Mouse (Mus musculus): ENCODE data around the gene Prrt1. TPM values are rescaled to one million over a fixed set of nuclear protein-coding genes. Genes with fewer than 3 reads are reported as not detected.

The Prrt1 gene
- polyA plus RNA-seq, 1 experiment from 2014 or later: 0.08 TPM

- WGBS: 69% methylated on average over 11 of the region's 11 CpGs
These were observed 45.3 kb downstream of the Prrt1 start for GRCm38 (mm10) chr17:34674524-34675204.

GRCm38 (mm10) chr17:34675205-34676092 is 46.1 kb downstream of the Prrt1 start:
- no peak for DNase-seq (ENCODE audit: low spot score)
- Histone ChIP-seq H3K36me3 (no peaks in the 10 kb centered on the region), H3K4me1 (peaks cover 22% of the 10 kb centered on the region), H3K9me3 (replicated peaks) (no peaks in the 10 kb centered on the region), H3K27ac (no peak overlapping the region), H3K27me3 (ENCODE audit: low read depth, poor library complexity, severe bottlenecking) (peaks cover 98% of the 10 kb centered on the region), H3K4me3 (no peak overlapping the region)
- 75% methylated on average over 13 of the region's 13 CpGs for WGBS

More at GRCm38 (mm10) chr17:34674524-34675204, 45.3 kb downstream of the Prrt1 start:
- no peak for DNase-seq (ENCODE audit: low spot score)
- Histone ChIP-seq H3K36me3 (no peaks in the 10 kb centered on the region), H3K27ac (no peak overlapping the region), H3K9me3 (replicated peaks) (no peaks in the 10 kb centered on the region), H3K4me3 (no peak overlapping the region), H3K27me3 (ENCODE audit: low read depth, poor library complexity, severe bottlenecking) (peaks cover 98% of the 10 kb centered on the region), H3K4me1 (peaks cover 19% of the 10 kb centered on the region)

GRCm38 (mm10) chr17:34676093-34676460 is 46.7 kb downstream of the Prrt1 start:
- Histone ChIP-seq H3K9me3 (replicated peaks) (no peaks in the 10 kb centered on the region), H3K4me1 (peaks cover 19% of the 10 kb centered on the region), H3K4me3 (no peak overlapping the region), H3K27me3 (ENCODE audit: low read depth, poor library complexity, severe bottlenecking) (peaks cover 98% of the 10 kb centered on the region), H3K27ac (no peak overlapping the region), H3K36me3 (no peaks in the 10 kb centered on the region)
- 80% methylated on average over 6 of the region's 6 CpGs for WGBS
- no peak for DNase-seq (ENCODE audit: low spot score)

DNA sequence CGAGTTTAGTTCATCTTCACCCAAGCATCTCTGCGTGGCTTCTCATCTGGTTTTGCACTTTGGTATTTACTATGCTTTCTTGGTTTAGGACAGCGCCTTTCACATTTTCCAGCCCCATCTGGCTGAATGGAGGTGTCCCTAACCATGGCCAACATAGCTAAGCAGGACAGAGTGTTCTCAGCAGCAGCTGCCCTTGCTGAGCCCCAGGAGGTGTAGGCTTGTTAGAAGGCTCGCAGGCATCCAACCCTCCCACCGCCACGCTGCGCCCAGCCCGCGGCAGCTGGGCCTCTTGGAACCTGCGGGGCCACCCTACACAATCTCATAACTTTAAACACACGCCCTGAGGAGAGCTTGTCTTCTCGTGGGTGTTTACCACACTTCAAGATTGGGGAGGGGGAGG is 47.3 kb downstream of the Prrt1 start:
- DNase-seq (ENCODE audit: low spot score): no peak
- WGBS: 80% methylated on average over 12 of the region's 12 CpGs
- H3K27ac ChIP-seq: no peak overlapping the region
- H3K9me3 ChIP-seq (replicated peaks): no peaks in the 10 kb centered on the region
- H3K4me3 ChIP-seq: no peak overlapping the region
- H3K4me1 ChIP-seq: peaks cover 13% of the 10 kb centered on the region
- H3K36me3 ChIP-seq: no peaks in the 10 kb centered on the region
- H3K27me3 ChIP-seq (ENCODE audit: low read depth, poor library complexity, severe bottlenecking): peaks cover 98% of the 10 kb centered on the region

DNA sequence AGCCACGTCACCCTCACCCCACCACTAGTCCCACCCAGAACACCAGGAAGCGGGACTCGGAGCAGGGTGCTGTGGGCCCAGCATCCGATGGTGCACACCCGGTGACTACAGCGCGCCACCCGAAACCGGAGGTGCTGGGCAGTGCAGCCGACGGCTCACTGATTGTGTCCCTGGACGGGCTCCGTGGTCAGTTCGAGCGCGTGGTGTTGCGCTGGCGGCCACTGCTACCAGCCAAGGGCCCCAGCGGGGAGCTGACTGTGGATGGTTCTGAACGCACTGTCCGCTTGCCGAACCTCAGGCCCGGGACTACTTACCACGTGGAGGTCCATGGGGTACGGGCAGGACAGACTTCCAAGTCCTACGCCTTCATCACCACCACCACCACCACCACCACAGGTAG is 50.9 kb downstream of the Prrt1 start:
- peaks cover 12% of the 10 kb centered on the region for H3K4me1 ChIP-seq
- H3K27me3 ChIP-seq (ENCODE audit: low read depth, poor library complexity, severe bottlenecking): peaks cover 70% of the 10 kb centered on the region

GRCm38 (mm10) chr17:34680621-34681020 is 51.3 kb downstream of the Prrt1 start:
- H3K36me3 ChIP-seq: no peaks in the 10 kb centered on the region
- WGBS: 79% methylated on average over 4 of the region's 4 CpGs
- H3K4me1 ChIP-seq: peaks cover 12% of the 10 kb centered on the region
- no peak for DNase-seq (ENCODE audit: low spot score)
- H3K4me3 ChIP-seq: no peak overlapping the region
- no peaks in the 10 kb centered on the region for H3K9me3 ChIP-seq (replicated peaks)
- H3K27ac ChIP-seq: no peak overlapping the region
- H3K27me3 ChIP-seq (ENCODE audit: low read depth, poor library complexity, severe bottlenecking): peaks cover 66% of the 10 kb centered on the region

More for the DNA sequence above, 50.9 kb downstream of the Prrt1 start:
- 85% methylated on average over 26 of the region's 26 CpGs for WGBS
- Histone ChIP-seq H3K9me3 (replicated peaks) (no peaks in the 10 kb centered on the region), H3K36me3 (no peaks in the 10 kb centered on the region), H3K27ac (no peak overlapping the region), H3K4me3 (no peak overlapping the region)
- DNase-seq (ENCODE audit: low spot score): no peak

- no peaks in the 10 kb centered on the region for H3K36me3 ChIP-seq
- H3K27me3 ChIP-seq (ENCODE audit: low read depth, poor library complexity, severe bottlenecking): peaks cover 60% of the 10 kb centered on the region
- no peak overlapping the region for H3K4me3 ChIP-seq
- no peaks in the 10 kb centered on the region for H3K9me3 ChIP-seq (replicated peaks)
- 77% methylated on average over 17 of the region's 17 CpGs for WGBS
- no peak for DNase-seq (ENCODE audit: low spot score)
- peaks cover 15% of the 10 kb centered on the region for H3K4me1 ChIP-seq
- H3K27ac ChIP-seq: no peak overlapping the region
These were observed 51.8 kb downstream of the Prrt1 start for GRCm38 (mm10) chr17:34681132-34681571.

DNA sequence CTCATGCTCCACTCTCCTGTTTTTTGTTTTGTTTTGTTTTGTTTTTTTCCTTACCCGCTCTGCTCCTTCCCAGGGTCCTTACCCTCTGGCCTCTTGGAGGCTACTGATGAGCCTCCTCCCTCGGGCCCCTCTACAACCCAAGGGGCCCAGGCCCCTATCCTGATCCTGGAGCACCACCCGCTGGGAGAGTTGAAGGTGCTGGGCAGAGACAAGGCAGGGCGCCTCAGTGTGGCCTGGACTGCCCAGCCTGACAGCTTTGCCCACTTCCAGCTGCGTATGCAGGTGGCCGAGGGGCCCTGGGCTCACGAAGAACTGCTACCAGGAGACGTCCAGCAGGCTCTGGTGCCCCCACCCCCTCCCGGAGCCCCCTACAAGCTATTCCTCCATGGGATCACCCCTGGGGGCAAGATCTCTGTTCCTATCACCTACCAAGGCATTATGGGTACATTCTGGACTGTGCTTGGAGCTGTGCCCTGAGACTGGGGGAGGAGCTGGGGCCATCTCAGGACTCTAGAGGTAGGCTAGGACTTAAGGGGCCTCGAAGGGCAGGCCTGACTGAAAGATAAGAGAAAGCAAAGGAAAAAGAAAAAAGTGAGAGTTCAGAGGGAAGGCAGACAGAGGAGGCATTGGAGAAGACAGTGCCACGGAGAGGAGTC is 52.7 kb downstream of the Prrt1 start:
- Histone ChIP-seq H3K4me3 (no peak overlapping the region), H3K36me3 (no peaks in the 10 kb centered on the region), H3K27ac (no peak overlapping the region), H3K27me3 (ENCODE audit: low read depth, poor library complexity, severe bottlenecking) (peaks cover 54% of the 10 kb centered on the region), H3K4me1 (peaks cover 15% of the 10 kb centered on the region), H3K9me3 (replicated peaks) (no peaks in the 10 kb centered on the region)
- DNase-seq (ENCODE audit: low spot score): no peak
- WGBS: 75% methylated on average over 11 of the region's 11 CpGs

Other genes with a start within 250 kb of the Prrt1 start
- gene BC051142, start 230.7 kb upstream of the Prrt1 start, polyA plus RNA-seq (2016; fragmentation: Nextera tagmentation; extraction: Ambion mirVana): 0.53 and 1.3 TPM in 2 replicates
- not detected in 2 replicates for gene Btnl4, start 152.2 kb upstream of the Prrt1 start, polyA plus RNA-seq (2016; fragmentation: Nextera tagmentation; extraction: Ambion mirVana)
- not detected in 2 replicates for gene Btnl6, start 112.2 kb upstream of the Prrt1 start, polyA plus RNA-seq (2016; fragmentation: Nextera tagmentation; extraction: Ambion mirVana)
- gene Notch4, start 65.3 kb upstream of the Prrt1 start, polyA plus RNA-seq (2016; fragmentation: Nextera tagmentation; extraction: Ambion mirVana): 6.4 and 8.2 TPM in 2 replicates
- 4.8 and 10.5 TPM in 2 replicates for gene Gpsm3, start 39.7 kb upstream of the Prrt1 start, polyA plus RNA-seq (2016; fragmentation: Nextera tagmentation; extraction: Ambion mirVana)
- 19.9 and 22.5 TPM in 2 replicates for gene Pbx2, start 38.3 kb upstream of the Prrt1 start, polyA plus RNA-seq (2016; fragmentation: Nextera tagmentation; extraction: Ambion mirVana)
- gene Ager, start 31.7 kb upstream of the Prrt1 start, polyA plus RNA-seq (2016; fragmentation: Nextera tagmentation; extraction: Ambion mirVana): 2.6 and 3.6 TPM in 2 replicates
- 149 and 162 TPM in 2 replicates for gene Rnf5, start 25.8 kb upstream of the Prrt1 start, polyA plus RNA-seq (2016; fragmentation: Nextera tagmentation; extraction: Ambion mirVana)
- gene Agpat1, start 25.3 kb upstream of the Prrt1 start, polyA plus RNA-seq (2016; fragmentation: Nextera tagmentation; extraction: Ambion mirVana): 51.0 and 55.6 TPM in 2 replicates
- 1.9 and 2.2 TPM in 2 replicates for gene Egfl8, start 13.6 kb upstream of the Prrt1 start, polyA plus RNA-seq (2016; fragmentation: Nextera tagmentation; extraction: Ambion mirVana)
- gene Ppt2, start 1.0 kb upstream of the Prrt1 start, polyA plus RNA-seq (2016; fragmentation: Nextera tagmentation; extraction: Ambion mirVana): 21.0 and 21.6 TPM in 2 replicates
- 17.9 and 18.9 TPM in 2 replicates for gene Fkbpl, start 15.2 kb downstream of the Prrt1 start, polyA plus RNA-seq (2016; fragmentation: Nextera tagmentation; extraction: Ambion mirVana)
- 101 TPM in 2 replicates for gene Atf6b, start 17.6 kb downstream of the Prrt1 start, polyA plus RNA-seq (2016; fragmentation: Nextera tagmentation; extraction: Ambion mirVana)
- gene Tnxb, start 41.0 kb downstream of the Prrt1 start, polyA plus RNA-seq (2016; fragmentation: Nextera tagmentation; extraction: Ambion mirVana): not detected in 2 replicates
- not detected in 2 replicates for gene C4b, start 114.3 kb downstream of the Prrt1 start, polyA plus RNA-seq (2016; fragmentation: Nextera tagmentation; extraction: Ambion mirVana)
- not detected in 2 replicates for gene Cyp21a1, start 175.0 kb downstream of the Prrt1 start, polyA plus RNA-seq (2016; fragmentation: Nextera tagmentation; extraction: Ambion mirVana)
- 23.3 and 28.6 TPM in 2 replicates for gene Stk19, start 207.4 kb downstream of the Prrt1 start, polyA plus RNA-seq (2016; fragmentation: Nextera tagmentation; extraction: Ambion mirVana)
- gene Dxo, start 207.5 kb downstream of the Prrt1 start, polyA plus RNA-seq (2016; fragmentation: Nextera tagmentation; extraction: Ambion mirVana): 77.5 and 83.5 TPM in 2 replicates
- gene Skiv2l, start 220.7 kb downstream of the Prrt1 start, polyA plus RNA-seq (2016; fragmentation: Nextera tagmentation; extraction: Ambion mirVana): 57.5 and 65.0 TPM in 2 replicates
- 151 and 155 TPM in 2 replicates for gene Nelfe, start 220.9 kb downstream of the Prrt1 start, polyA plus RNA-seq (2016; fragmentation: Nextera tagmentation; extraction: Ambion mirVana)
- 2.1 and 2.5 TPM in 2 replicates for gene Cfb, start 233.0 kb downstream of the Prrt1 start, polyA plus RNA-seq (2016; fragmentation: Nextera tagmentation; extraction: Ambion mirVana)
- 6.2 and 6.3 TPM in 2 replicates for gene Zbtb12, start 249.9 kb downstream of the Prrt1 start, polyA plus RNA-seq (2016; fragmentation: Nextera tagmentation; extraction: Ambion mirVana)

All from limb, embryonic 10.5 days (tissue).